Mouse (Mus musculus) adrenal gland, postnatal 36 days (tissue): ENCODE data around the gene Pou2f2. TPM values are rescaled to one million over a fixed set of nuclear protein-coding genes. Genes with fewer than 3 reads are reported as not detected.

Experiments used
- DNase-seq, 2 experiments: peaks; one replicate each; pipeline ENCODE4 v3.0.0; 2021; ENCODE audit warnings: mixed read lengths in 1 of 2
- total RNA-seq, 2 experiments: library from RNA; stranded (reverse); gene quantifications; 2 replicates each; pipeline ENCODE4 v1.2.3; 2021

The Pou2f2 gene
- total RNA-seq, 2 experiments from 2014 or later = 0.86 to 1.3 TPM

DNA sequence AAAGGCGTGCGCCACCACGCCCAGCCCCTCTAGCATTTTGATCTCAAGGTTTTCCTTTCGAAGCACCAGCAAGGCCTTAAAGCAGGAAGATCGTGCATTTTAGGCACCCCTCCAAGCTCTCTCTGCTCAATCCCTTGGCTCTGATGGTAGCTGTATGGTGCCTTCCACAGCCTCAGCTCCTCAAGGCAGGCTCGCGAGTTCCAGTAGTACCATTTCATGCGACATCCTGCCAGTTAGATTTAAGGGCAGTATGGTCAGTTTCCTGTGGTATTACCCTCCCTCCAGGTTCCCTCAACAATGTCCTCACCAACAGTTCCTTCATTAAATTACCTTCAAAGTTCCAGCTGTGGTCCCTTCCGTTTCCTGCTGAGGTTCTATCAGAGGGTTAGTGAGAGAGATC lies 16.6 kb upstream of the Pou2f2 start:
- no peak for DNase-seq

GRCm38 (mm10) chr7:25195148-25195547 lies 15.6 kb upstream of the Pou2f2 start:
- no peak for DNase-seq

GRCm38 (mm10) chr7:25192110-25192509 lies 12.6 kb upstream of the Pou2f2 start:
- DNase-seq = no peak

DNA sequence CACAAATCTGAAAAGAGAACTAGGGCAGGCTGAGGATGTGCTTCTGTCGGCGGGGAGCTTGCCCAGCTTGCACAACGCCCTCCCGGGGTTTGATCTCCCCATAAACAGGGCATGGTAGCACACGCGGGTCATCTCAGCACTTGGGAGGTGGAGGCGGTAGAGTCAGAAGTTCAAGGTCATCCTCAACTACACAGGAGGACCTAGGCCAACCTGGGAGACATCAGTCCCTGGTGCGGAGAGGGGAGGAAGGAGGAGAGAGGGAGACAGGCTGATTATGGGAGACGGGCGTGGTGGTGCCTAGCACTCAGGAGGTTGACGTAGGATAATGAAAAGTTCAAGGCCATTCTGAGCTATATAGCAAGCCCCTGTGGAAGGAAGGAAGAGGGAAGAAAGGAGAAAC lies 11.3 kb upstream of the Pou2f2 start:
- DNase-seq = no peak

- DNase-seq = peak; percentile 86 to 91
Observed at GRCm38 (mm10) chr7:25187662-25188650, 8.4 kb upstream of the Pou2f2 start.

- no peak for DNase-seq
Observed at GRCm38 (mm10) chr7:25184091-25184490, 4.6 kb upstream of the Pou2f2 start.

DNA sequence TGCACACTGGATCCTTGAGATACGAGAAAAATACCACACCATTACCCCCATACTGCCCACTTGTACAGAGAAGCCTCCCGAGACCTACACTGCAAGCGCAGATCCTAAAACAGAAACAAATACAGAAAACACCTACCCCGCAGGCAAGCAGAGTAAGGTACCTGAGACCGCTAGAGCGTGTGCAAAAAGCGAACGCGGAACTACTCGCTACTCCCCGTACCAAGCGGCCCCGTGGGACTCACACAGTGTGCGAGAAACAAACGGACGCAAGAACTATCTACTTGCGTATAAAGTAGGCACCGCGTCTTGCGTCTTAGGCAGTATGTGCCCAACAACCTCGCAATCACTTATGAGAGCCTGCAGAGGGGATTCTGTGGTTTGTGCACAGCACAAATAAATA lies 2.3 kb upstream of the Pou2f2 start:
- no peak for DNase-seq

DNA sequence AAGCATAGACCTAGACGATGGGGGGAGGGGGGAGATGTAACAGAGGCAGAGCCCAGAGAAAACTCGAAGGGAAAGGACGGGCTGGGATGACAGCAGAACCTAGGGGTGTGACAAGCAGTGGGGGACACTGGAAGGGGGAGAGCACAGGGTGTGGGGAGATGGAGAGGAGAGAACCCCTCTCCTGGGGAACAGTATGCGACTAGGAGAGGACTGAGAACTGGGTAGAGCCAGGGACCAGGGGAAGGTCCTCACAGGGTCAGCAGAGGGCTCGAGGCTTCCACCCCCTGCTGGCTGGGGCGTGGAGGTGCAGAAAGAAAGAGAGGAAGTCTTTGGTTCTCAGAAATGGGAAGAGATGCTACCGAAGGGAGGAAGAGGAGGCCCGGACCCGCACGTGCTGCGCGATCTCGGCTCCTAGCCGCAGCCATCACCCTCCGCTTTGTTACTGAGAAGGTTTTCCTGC lies 1.8 kb upstream of the Pou2f2 start:
- peak; percentile 37 to 63 for DNase-seq

GRCm38 (mm10) chr7:25180512-25180911 lies 986 bp upstream of the Pou2f2 start:
- no peak for DNase-seq

DNA sequence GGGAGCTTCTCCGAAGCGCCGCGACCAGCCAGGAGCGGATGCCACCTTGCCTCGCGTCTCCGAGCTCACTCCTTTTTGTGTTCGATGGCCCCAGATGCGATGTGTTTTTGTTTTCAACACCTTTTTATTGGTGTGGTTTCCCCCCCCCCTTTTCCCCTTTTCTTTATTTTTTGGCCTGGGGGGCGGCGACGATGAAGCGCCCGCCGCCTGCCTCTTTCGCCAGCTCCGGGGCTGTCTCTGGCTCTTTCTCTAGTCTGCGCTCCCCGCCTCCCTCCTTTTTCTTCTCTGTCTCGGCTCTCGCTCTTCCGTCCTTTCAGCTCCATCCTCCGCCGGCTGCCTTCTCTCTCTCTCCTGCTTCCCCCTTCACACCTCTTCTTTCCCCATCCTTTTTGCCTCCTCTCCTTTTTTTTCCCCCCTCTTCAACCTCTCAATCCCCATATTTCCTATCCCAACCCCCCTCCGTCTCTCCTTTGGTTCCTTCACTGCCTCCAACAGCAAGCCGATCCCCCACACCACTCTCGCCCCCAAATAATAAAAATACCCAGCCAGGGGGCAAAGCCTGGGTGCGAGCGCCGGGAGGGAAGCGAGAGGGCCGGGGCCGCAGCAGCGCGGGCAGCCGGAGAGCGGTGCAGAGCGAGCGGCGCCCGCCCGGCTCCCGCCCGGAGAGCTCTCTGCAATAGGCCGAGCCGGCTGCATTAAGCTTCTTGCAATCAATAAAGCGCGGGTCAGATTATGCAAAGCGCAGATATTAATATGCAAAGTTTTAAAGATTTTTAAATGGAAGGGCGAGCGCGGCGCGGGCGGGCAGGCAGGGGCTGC lies 530 bp downstream of the Pou2f2 start:
- DNase-seq = no peak

DNA sequence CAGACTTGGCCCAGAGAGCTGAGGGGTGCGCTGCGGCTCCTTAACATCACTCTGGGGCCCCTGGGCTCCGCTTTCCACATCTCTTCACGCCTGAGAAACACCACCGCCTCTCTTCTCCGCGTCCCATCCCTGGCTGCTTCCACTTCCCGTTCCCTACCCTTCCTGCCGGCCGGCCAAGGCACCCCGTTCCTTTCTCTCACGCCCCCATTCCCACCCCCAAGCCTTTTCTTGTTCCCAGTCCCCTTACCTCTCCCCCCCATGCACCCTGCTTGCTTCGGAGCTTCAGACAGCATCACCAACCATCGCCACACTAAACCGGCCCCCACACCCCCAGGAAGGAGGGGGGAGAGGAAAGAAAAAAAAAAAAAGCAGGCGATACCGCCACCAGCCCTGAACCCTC lies 1.2 kb downstream of the Pou2f2 start:
- DNase-seq = no peak

DNA sequence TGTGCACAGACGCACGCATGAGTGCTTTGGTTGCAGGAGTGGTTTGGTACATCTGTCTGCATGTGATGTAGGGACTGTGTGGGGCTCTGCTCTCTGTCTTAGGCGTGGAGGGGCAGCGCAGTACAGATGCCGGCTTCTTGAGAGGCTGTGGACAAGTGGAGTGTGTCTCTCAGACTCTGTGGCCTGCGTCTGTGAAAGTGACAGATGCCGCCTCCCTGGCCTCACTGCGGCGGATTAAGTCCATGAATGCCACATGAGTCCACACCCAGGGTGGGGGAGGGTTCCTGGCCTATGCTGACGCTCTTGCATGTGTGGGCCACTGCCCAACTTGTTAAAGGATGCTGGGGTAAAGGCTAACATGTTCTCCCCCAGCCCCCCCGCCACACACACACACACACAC lies 5.2 kb downstream of the Pou2f2 start:
- no peak for DNase-seq

DNA sequence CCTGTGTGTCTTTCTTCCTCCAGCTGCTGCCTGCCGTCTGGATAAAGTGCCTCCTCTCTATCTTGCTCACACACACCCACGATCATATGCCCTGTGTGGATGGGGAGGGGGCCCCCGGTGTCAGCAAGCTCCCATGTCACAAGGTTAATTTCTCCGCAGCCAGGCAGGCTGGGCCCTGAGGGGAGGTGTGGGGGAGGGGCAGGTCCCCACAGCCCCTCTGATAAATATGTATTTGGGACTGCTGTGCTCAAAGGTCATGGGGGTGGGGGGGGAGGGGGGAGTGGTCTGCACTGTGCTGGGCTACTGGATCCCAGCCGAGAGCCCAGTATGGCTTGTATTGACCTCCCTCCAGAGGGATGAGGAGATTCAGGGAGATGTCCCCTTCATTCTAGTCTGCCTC lies 6.9 kb downstream of the Pou2f2 start:
- no peak for DNase-seq

DNA sequence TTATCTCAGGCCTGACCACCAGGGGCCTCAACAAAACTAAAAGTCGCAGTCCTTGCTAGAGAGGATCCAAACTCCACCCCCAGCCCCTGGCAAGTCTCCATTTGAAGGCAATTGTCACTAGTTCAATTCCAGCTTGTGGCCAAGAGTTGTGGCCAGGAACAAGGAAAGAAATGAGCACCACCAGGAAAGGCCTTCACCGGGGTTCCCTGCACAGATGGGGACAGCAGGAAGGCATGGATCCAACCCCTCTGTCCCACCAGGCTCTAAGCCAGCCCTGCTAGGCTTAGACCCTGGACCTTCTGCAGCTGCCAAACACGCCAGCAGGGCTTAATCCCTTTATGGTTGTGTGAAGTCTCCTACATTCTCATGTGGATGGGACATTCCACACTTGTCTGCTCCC lies 8.9 kb downstream of the Pou2f2 start:
- DNase-seq = no peak

DNA sequence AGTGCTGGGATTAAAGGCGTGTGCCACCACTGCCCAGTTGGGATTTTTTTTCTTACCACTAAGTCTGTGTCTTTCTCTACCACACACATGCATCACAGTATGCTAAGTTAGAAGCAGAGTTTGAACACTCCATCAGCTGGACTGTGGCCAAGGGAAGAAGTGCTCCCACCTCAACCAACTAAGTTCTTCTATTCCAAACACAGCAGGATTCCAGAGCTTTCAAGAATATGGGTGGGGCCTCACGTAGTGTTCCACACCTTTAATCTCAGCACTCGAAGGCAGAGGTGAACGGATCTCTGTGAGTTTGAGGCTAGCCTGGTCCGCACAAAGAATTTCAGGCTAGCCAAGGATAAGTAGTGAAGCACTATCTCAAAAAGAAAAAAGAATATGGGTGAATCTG lies 13.4 kb downstream of the Pou2f2 start:
- DNase-seq = no peak

DNA sequence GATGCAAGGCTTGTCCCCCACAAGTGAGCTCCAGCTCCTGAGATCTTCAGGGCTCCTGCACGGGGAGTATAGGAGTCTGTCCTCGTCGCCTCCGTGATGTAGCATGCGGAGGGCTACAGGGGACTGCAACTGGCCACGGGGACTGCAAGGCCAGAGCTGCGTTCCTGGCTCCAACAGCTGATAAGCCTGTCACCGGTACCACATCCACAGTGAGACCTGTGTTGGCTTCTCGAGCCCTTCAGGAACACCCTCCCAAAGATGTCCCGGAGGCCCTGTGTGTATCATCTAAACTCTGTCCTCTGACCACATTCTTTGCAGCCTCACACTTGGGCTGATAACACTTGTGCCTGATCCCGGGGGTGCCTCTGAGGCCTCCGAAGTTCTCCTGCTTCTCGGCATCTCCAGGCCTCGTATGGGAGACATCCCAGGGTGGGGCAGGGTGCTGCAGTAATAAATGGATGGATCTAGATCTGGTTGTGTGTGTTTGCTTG lies 23.3 kb downstream of the Pou2f2 start:
- DNase-seq = no peak

DNA sequence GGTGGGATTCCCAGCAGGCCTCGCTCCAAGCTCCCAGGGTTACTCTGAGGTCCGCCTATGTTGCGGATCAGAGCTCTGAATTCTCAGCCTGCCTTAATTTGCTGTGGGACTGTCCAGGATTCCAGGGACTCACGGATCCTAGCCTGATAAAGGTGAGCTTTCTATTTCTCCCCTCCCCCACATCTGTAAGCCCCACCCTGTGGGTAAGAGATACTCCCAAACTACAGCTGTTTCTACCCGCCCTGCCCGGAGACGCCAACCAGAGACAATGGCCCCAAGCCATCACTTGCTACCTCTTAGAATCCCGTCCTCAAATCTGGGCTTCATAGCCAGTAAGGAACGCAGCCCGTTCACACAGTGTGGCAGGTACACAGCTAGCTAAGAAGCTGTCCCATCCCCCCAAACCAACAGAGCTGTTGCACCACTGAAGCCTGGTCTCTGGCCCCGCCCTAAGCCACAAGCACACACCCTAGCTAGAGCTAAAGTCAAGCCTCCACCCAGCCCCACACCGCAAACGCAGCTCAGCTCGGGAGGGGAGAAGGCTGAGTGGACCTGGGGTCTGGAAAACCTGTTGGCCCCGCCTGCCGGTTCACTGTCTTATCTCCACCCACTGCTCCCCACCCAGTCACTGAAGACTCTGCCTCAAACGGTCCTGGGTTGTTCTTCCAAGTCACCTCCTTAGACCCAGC lies 23.9 kb downstream of the Pou2f2 start:
- peak in 1 of 2 experiments; percentile 25 for DNase-seq

GRCm38 (mm10) chr7:25154648-25155047 lies 24.9 kb downstream of the Pou2f2 start:
- no peak for DNase-seq

DNA sequence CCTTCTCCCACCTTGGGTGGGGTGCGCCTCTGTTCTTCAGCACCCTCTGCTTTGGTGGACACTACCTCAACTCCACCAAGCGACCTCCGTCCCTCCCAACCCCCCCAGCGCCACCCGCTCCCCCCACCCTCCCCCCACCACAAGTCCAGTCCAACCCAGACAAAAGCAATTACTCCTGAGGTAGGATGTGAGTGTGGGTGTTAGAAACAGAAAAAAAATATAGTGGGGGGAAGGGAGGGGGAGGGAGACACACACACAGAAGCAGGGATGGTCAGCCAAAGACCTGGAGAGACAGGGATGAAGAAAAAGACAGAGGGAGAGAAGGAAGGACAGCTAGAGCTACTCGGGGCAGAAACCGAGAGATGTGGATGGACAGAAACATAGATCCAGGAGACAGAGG lies 25.7 kb downstream of the Pou2f2 start:
- DNase-seq = no peak

GRCm38 (mm10) chr7:25151916-25152556 lies 27.5 kb downstream of the Pou2f2 start:
- DNase-seq = no peak

- no peak for DNase-seq
Observed at GRCm38 (mm10) chr7:25151009-25151408, 28.5 kb downstream of the Pou2f2 start.
